Mouse (Mus musculus): ENCODE measurements around the gene Schip1. TPM values are rescaled to one million over a fixed set of nuclear protein-coding genes. Genes with fewer than 3 reads are reported as not detected.

Gene Schip1
- polyA plus RNA-seq, 1 experiment from 2014 or later: 60.3 TPM

- no peak for ATAC-seq (replicated peaks; ENCODE audit: extremely low read depth, insufficient read depth, low FRiP score)
- no peak overlapping the region for H3K4me3 ChIP-seq (ENCODE audit: low read length)
- H3K4me1 ChIP-seq (ENCODE audit: control insufficient read depth, insufficient read depth, low read length): peaks cover 37% of the 10 kb centered on the region
- H3K9me3 ChIP-seq (replicated peaks; ENCODE audit: control insufficient read depth, low read length): no peaks in the 10 kb centered on the region
- H3K27ac ChIP-seq (ENCODE audit: low read length): no peak overlapping the region
- no peaks in the 10 kb centered on the region for H3K27me3 ChIP-seq (ENCODE audit: control insufficient read depth, insufficient read depth, low read length)
- 63% methylated on average over 3 of the region's 3 CpGs for WGBS
- no peaks in the 10 kb centered on the region for H3K36me3 ChIP-seq (ENCODE audit: control insufficient read depth, insufficient read depth)
- no peak overlapping the region for H3K9ac ChIP-seq (ENCODE audit: low read length)
- no peak overlapping the region for H3K4me2 ChIP-seq (ENCODE audit: low read depth, low read length)
These were observed 440.2 kb downstream of the Schip1 start for GRCm38 (mm10) chr3:68504838-68505237.

GRCm38 (mm10) chr3:68506769-68507318 lies 442.2 kb downstream of the Schip1 start:
- H3K9me3 ChIP-seq (replicated peaks; ENCODE audit: control insufficient read depth, low read length): no peaks in the 10 kb centered on the region
- H3K4me1 ChIP-seq (ENCODE audit: control insufficient read depth, insufficient read depth, low read length): peaks cover 36% of the 10 kb centered on the region
- no peak overlapping the region for H3K4me3 ChIP-seq (ENCODE audit: low read length)
- H3K27ac ChIP-seq (ENCODE audit: low read length): peak overlapping the region; percentile 42
- no peak overlapping the region for H3K9ac ChIP-seq (ENCODE audit: low read length)
- 36% methylated on average over 7 of the region's 7 CpGs for WGBS
- H3K27me3 ChIP-seq (ENCODE audit: control insufficient read depth, insufficient read depth, low read length): no peaks in the 10 kb centered on the region
- no peaks in the 10 kb centered on the region for H3K36me3 ChIP-seq (ENCODE audit: control insufficient read depth, insufficient read depth)
- no peak overlapping the region for H3K4me2 ChIP-seq (ENCODE audit: low read depth, low read length)
- peak; percentile 47; the same call in 1 of the 2 replicates for ATAC-seq (replicated peaks; ENCODE audit: extremely low read depth, insufficient read depth, low FRiP score)

GRCm38 (mm10) chr3:68508629-68509028 lies 444.0 kb downstream of the Schip1 start:
- ATAC-seq (replicated peaks; ENCODE audit: extremely low read depth, insufficient read depth, low FRiP score): peak; percentile 84
- Histone ChIP-seq H3K27me3 (ENCODE audit: control insufficient read depth, insufficient read depth, low read length) (no peaks in the 10 kb centered on the region), H3K27ac (ENCODE audit: low read length) (peak overlapping the region; percentile 88), H3K9me3 (replicated peaks; ENCODE audit: control insufficient read depth, low read length) (no peaks in the 10 kb centered on the region), H3K4me1 (ENCODE audit: control insufficient read depth, insufficient read depth, low read length) (peaks cover 40% of the 10 kb centered on the region), H3K4me2 (ENCODE audit: low read depth, low read length) (peak overlapping the region; percentile 22; the same call in 1 of the 2 replicates), H3K9ac (ENCODE audit: low read length) (peak overlapping the region; percentile 50), H3K4me3 (ENCODE audit: low read length) (no peak overlapping the region), H3K36me3 (ENCODE audit: control insufficient read depth, insufficient read depth) (no peaks in the 10 kb centered on the region)
- WGBS: 11% methylated on average over 6 of the region's 6 CpGs

- H3K27me3 ChIP-seq (ENCODE audit: control insufficient read depth, insufficient read depth, low read length): no peaks in the 10 kb centered on the region
- H3K4me1 ChIP-seq (ENCODE audit: control insufficient read depth, insufficient read depth, low read length): peaks cover 42% of the 10 kb centered on the region
- H3K4me2 ChIP-seq (ENCODE audit: low read depth, low read length): no peak overlapping the region
- 62% methylated on average over 5 of the region's 5 CpGs for WGBS
- no peak overlapping the region for H3K4me3 ChIP-seq (ENCODE audit: low read length)
- ATAC-seq (replicated peaks; ENCODE audit: extremely low read depth, insufficient read depth, low FRiP score): no peak
- H3K27ac ChIP-seq (ENCODE audit: low read length): no peak overlapping the region
- no peaks in the 10 kb centered on the region for H3K36me3 ChIP-seq (ENCODE audit: control insufficient read depth, insufficient read depth)
- H3K9me3 ChIP-seq (replicated peaks; ENCODE audit: control insufficient read depth, low read length): no peaks in the 10 kb centered on the region
- no peak overlapping the region for H3K9ac ChIP-seq (ENCODE audit: low read length)
These were observed 446.3 kb downstream of the Schip1 start for GRCm38 (mm10) chr3:68510872-68511271.

- H3K36me3 ChIP-seq (ENCODE audit: control insufficient read depth, insufficient read depth): no peaks in the 10 kb centered on the region
- H3K27ac ChIP-seq (ENCODE audit: low read length): no peak overlapping the region
- no peaks in the 10 kb centered on the region for H3K9me3 ChIP-seq (replicated peaks; ENCODE audit: control insufficient read depth, low read length)
- H3K27me3 ChIP-seq (ENCODE audit: control insufficient read depth, insufficient read depth, low read length): no peaks in the 10 kb centered on the region
- no peak overlapping the region for H3K9ac ChIP-seq (ENCODE audit: low read length)
- H3K4me2 ChIP-seq (ENCODE audit: low read depth, low read length): no peak overlapping the region
- ATAC-seq (replicated peaks; ENCODE audit: extremely low read depth, insufficient read depth, low FRiP score): no peak
- H3K4me1 ChIP-seq (ENCODE audit: control insufficient read depth, insufficient read depth, low read length): peaks cover 43% of the 10 kb centered on the region
- H3K4me3 ChIP-seq (ENCODE audit: low read length): no peak overlapping the region
- 70% methylated on average over 4 of the region's 4 CpGs for WGBS
These were observed 447.1 kb downstream of the Schip1 start for GRCm38 (mm10) chr3:68511744-68512143.

- H3K27ac ChIP-seq (ENCODE audit: low read length): no peak overlapping the region
- H3K4me1 ChIP-seq (ENCODE audit: control insufficient read depth, insufficient read depth, low read length): peaks cover 40% of the 10 kb centered on the region
- no peak overlapping the region for H3K9ac ChIP-seq (ENCODE audit: low read length)
- no peaks in the 10 kb centered on the region for H3K27me3 ChIP-seq (ENCODE audit: control insufficient read depth, insufficient read depth, low read length)
- ATAC-seq (replicated peaks; ENCODE audit: extremely low read depth, insufficient read depth, low FRiP score): no peak
- 81% methylated on average over 11 of the region's 11 CpGs for WGBS
- no peaks in the 10 kb centered on the region for H3K36me3 ChIP-seq (ENCODE audit: control insufficient read depth, insufficient read depth)
- H3K4me3 ChIP-seq (ENCODE audit: low read length): no peak overlapping the region
- H3K4me2 ChIP-seq (ENCODE audit: low read depth, low read length): no peak overlapping the region
- H3K9me3 ChIP-seq (replicated peaks; ENCODE audit: control insufficient read depth, low read length): no peaks in the 10 kb centered on the region
These were observed 447.7 kb downstream of the Schip1 start for GRCm38 (mm10) chr3:68512327-68512726.

- H3K36me3 ChIP-seq (ENCODE audit: control insufficient read depth, insufficient read depth): no peaks in the 10 kb centered on the region
- H3K9ac ChIP-seq (ENCODE audit: low read length): no peak overlapping the region
- no peak for ATAC-seq (replicated peaks; ENCODE audit: extremely low read depth, insufficient read depth, low FRiP score)
- H3K4me2 ChIP-seq (ENCODE audit: low read depth, low read length): no peak overlapping the region
- H3K4me1 ChIP-seq (ENCODE audit: control insufficient read depth, insufficient read depth, low read length): peaks cover 35% of the 10 kb centered on the region
- no peaks in the 10 kb centered on the region for H3K27me3 ChIP-seq (ENCODE audit: control insufficient read depth, insufficient read depth, low read length)
- no peak overlapping the region for H3K4me3 ChIP-seq (ENCODE audit: low read length)
- no peak overlapping the region for H3K27ac ChIP-seq (ENCODE audit: low read length)
- no peaks in the 10 kb centered on the region for H3K9me3 ChIP-seq (replicated peaks; ENCODE audit: control insufficient read depth, low read length)
- WGBS: 52% methylated on average over 7 of the region's 7 CpGs
These were observed 448.9 kb downstream of the Schip1 start for GRCm38 (mm10) chr3:68513340-68514119.

GRCm38 (mm10) chr3:68514120-68514497 lies 449.5 kb downstream of the Schip1 start:
- Histone ChIP-seq H3K36me3 (ENCODE audit: control insufficient read depth, insufficient read depth) (no peaks in the 10 kb centered on the region), H3K4me2 (ENCODE audit: low read depth, low read length) (no peak overlapping the region), H3K27me3 (ENCODE audit: control insufficient read depth, insufficient read depth, low read length) (no peaks in the 10 kb centered on the region), H3K4me1 (ENCODE audit: control insufficient read depth, insufficient read depth, low read length) (peaks cover 29% of the 10 kb centered on the region), H3K9me3 (replicated peaks; ENCODE audit: control insufficient read depth, low read length) (no peaks in the 10 kb centered on the region), H3K9ac (ENCODE audit: low read length) (no peak overlapping the region), H3K27ac (ENCODE audit: low read length) (no peak overlapping the region), H3K4me3 (ENCODE audit: low read length) (no peak overlapping the region)
- 83% methylated on average over 3 of the region's 3 CpGs for WGBS
- no peak for ATAC-seq (replicated peaks; ENCODE audit: extremely low read depth, insufficient read depth, low FRiP score)

GRCm38 (mm10) chr3:68514717-68515116 lies 450.1 kb downstream of the Schip1 start:
- no peaks in the 10 kb centered on the region for H3K9me3 ChIP-seq (replicated peaks; ENCODE audit: control insufficient read depth, low read length)
- H3K27me3 ChIP-seq (ENCODE audit: control insufficient read depth, insufficient read depth, low read length): no peaks in the 10 kb centered on the region
- H3K4me1 ChIP-seq (ENCODE audit: control insufficient read depth, insufficient read depth, low read length): peaks cover 26% of the 10 kb centered on the region
- no peak overlapping the region for H3K4me2 ChIP-seq (ENCODE audit: low read depth, low read length)
- no peak overlapping the region for H3K9ac ChIP-seq (ENCODE audit: low read length)
- no peak for ATAC-seq (replicated peaks; ENCODE audit: extremely low read depth, insufficient read depth, low FRiP score)
- H3K4me3 ChIP-seq (ENCODE audit: low read length): no peak overlapping the region
- 89% methylated on average over 3 of the region's 3 CpGs for WGBS
- H3K27ac ChIP-seq (ENCODE audit: low read length): no peak overlapping the region
- H3K36me3 ChIP-seq (ENCODE audit: control insufficient read depth, insufficient read depth): no peaks in the 10 kb centered on the region
